Mouse (Mus musculus): ENCODE results near the gene Fopnl. TPM values are rescaled to one million over a fixed set of nuclear protein-coding genes. Genes with fewer than 3 reads are reported as not detected.

Fopnl gene
- total RNA-seq, 4 experiments from 2014 or later, result 46.0 to 50.2 (median 48.7) TPM

- DNase-seq (ENCODE audit: low spot score in 2 of 2), result no peak
Measured at GRCm38 (mm10) chr16:14307373-14307772, 9.8 kb downstream of the Fopnl start.

GRCm38 (mm10) chr16:14306451-14306850 is 10.8 kb downstream of the Fopnl start:
- DNase-seq (ENCODE audit: low spot score in 2 of 2), result no peak

DNA sequence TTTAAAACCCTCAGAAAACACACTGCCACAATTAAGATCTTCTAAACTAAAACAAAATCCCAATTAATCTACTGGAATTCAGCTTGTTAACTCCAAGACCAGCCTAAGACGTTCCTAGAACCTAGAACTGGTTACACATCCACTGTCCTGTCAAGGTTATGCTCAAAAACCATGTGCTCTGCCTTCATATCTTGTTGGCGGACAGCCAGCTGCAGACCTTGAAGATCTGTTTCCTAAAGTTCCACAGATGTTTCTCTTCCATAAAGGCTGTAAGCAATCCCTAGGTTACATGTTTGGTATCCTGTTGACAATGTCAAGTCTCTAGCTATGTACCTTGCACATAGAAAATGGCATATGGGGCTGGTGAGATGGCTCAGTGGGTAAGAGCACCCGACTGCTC is 12.4 kb downstream of the Fopnl start:
- no peak for DNase-seq (ENCODE audit: low spot score in 2 of 2)

GRCm38 (mm10) chr16:14303676-14304075 is 13.5 kb downstream of the Fopnl start:
- DNase-seq (ENCODE audit: low spot score in 2 of 2), result no peak

- no peak for DNase-seq (ENCODE audit: low spot score in 2 of 2)
Measured at GRCm38 (mm10) chr16:14303148-14303547, 14.1 kb downstream of the Fopnl start.

DNA sequence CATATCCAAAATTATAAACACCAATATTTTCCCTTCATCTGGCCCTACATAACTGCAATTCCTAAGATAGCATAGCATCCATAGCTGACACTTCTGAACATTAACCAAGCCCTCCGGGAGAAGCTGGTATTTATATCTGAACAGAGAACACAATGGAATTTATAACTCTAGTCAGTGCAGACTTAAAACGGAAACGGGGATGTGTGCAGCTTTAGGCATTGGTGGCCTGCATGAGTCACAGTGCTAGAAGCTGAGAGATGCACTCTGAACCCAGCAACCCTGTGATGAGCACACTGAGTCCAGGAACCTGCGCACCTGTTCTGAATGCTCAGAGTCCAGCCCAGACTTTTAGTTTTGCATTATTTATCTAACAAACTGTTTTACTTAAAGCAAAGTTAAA is 18.7 kb downstream of the Fopnl start:
- DNase-seq (ENCODE audit: low spot score in 2 of 2), result no peak

- no peak for DNase-seq (ENCODE audit: low spot score in 2 of 2)
Measured at GRCm38 (mm10) chr16:14297746-14298145, 19.5 kb downstream of the Fopnl start.

DNA sequence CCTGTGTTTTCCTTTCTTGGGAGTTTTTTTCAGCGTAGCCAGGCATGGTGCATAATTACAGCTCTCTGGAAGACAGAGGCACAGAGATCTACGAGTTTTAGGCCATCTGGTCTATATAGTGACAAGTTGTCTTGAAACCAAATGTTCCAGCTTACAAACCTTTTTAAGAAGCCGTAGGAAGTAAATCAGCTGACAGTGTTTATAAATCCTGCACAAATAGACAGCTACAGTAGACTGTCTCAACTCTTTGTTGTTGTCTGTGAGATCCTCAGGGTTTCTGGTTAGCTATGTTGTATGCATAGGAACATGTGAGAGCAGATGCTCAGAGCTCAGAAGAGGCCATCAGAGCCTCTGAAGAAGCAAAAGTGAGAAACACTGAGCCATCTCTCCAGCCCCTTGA is 20.1 kb downstream of the Fopnl start:
- DNase-seq (ENCODE audit: low spot score in 2 of 2), result no peak

DNA sequence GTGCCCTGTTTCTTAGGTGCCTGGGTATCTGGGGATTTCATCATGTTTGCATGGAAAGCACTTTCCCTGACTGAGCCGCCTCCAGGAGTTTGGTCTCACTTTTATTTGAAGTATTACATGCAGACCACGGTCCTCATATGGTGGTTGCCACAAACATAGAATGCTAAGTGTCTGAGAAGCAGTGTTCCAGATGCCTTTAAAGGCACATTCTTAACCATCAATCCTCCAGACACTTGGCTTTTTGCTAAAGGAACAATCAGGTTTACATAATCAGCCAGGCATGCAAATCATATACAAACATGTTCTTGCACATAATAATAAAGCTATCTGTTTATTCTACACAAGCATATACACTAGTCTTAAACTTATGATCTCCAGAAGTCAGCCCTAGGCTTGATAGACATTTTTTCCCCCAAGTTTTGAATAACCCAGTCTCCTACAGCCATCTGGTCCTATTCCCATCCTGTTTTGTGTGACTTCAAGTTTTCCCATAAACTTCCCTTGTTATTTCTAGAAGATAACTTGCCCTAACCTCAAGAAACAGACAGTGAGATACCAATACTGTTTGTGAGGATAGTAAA is 20.6 kb downstream of the Fopnl start:
- DNase-seq (ENCODE audit: low spot score in 2 of 2), result no peak

DNA sequence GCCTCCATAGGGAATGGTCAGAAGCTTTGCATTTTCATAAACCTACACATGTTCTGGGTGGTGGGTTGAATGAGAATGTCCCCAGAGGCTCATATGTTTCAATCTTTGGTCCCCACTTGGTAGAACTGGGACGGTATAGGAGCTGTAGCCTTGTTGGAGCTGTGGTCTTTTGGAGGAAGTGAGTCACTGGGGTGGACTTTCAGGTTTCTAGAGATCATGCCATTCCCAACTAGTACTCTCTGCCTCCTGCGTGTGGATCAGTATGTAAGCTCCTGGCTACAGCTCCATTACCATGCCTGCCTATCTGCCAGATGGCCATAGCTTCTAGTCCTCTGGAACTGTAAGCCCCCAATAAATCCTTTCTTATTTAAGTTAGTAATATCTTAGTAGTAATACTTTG is 21.9 kb downstream of the Fopnl start:
- no peak for DNase-seq (ENCODE audit: low spot score in 2 of 2)

DNA sequence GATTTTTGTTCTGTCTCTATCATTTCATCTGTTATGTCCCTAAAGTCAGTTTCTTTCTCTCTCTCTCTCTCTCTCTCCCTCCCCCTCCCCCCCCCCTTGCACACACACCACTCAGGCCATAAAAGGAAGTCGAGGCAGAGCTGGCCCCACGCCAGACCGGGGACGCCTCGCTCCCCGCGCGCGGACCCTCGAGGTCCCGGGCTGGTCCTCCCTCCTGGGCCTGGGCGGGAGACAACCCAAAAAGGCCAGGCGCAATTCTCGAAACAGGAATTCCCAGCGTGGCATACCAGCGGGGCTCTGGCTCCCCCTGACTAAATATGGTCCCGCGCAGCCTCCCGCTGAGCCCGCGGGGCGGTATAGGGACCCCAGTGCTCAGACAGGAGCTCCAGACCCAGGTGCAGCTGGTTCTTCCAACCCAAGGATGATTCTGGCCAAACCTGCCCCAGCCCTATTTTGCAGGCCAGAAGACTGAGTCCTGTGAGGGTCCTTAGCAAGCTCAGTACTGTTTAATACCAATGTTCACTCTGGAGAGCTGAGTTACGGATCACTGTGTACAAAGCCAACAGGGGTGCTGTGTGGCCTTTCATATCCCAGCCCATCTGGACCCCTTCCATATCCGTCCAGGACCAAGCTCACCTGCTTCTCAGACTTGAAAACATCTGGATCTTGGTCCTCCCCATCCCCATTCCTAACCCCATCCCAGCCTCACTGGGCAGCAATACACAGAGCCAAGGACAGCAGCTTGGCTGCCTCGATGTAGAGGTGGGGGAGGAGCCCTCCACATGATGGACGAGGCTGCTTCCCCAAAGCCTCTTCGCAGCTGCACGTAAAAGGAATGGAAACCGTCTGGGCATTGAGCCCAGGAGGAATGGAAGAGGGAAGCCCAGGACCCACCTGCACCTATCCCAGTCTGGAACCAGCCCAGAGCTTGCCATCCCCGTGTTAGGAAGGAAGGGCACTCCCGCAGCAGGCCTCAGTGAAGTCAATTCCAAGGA is 24.7 kb downstream of the Fopnl start:
- DNase-seq (ENCODE audit: low spot score in 2 of 2), result no peak

DNA sequence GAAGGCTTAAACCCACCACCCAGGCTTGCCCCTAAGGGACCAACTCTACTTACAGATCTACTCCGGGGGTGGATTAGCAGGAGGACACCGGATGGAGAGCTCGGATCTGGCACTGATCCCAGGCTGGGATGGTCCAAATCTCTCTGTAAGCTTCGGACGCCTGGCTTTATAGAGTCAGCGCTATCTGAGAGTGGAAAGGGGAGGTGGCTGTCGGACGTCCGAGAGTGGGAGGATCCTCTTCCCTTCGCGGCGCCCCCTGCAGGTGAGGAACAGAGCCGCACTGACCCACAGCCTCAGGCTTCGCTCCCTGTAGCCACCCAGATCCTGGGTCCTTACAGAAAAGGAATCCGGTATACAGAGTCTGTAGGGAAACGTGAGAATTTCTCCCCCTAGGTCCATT is 26.0 kb downstream of the Fopnl start, which contains the start of gene Myh11:
TSS of gene Myh11 (minus strand) at position 150 of the 400 bp plus-strand sequence.
- peak in 1 of 2 experiments; percentile 27 for DNase-seq (ENCODE audit: low spot score in 2 of 2)

- no peak for DNase-seq (ENCODE audit: low spot score in 2 of 2)
Measured at GRCm38 (mm10) chr16:14272374-14272965, 44.7 kb downstream of the Fopnl start.

GRCm38 (mm10) chr16:14265203-14265920 is 51.8 kb downstream of the Fopnl start:
- DNase-seq (ENCODE audit: low spot score in 2 of 2), result no peak

- DNase-seq (ENCODE audit: low spot score in 2 of 2), result no peak
Measured at GRCm38 (mm10) chr16:14264504-14264903, 52.7 kb downstream of the Fopnl start.

- no peak for DNase-seq (ENCODE audit: low spot score in 2 of 2)
Measured at GRCm38 (mm10) chr16:14263241-14263640, 54.0 kb downstream of the Fopnl start.

- DNase-seq (ENCODE audit: low spot score in 2 of 2), result no peak
Measured at GRCm38 (mm10) chr16:14262410-14262809, 54.8 kb downstream of the Fopnl start.

DNA sequence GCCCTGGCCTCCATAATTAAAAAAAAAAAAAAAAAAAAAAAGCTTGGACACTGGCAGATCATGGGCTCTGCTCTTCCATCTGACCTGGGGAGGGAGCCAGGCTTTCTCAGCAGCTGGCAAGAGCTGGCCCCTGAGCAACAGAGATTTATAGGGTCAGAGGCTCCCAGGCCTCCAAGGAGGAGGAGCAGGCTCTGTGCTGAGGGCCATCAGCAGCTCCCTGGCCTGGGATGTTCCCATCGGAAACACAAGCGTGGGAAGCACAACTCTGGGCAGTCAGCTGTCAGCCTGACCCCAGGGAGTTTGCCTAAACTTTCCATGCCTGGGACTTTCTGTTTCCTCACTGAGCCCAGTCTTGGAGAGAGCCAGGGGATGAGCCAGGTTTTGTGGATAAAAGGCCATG is 58.3 kb downstream of the Fopnl start:
- no peak for DNase-seq (ENCODE audit: low spot score in 2 of 2)

DNA sequence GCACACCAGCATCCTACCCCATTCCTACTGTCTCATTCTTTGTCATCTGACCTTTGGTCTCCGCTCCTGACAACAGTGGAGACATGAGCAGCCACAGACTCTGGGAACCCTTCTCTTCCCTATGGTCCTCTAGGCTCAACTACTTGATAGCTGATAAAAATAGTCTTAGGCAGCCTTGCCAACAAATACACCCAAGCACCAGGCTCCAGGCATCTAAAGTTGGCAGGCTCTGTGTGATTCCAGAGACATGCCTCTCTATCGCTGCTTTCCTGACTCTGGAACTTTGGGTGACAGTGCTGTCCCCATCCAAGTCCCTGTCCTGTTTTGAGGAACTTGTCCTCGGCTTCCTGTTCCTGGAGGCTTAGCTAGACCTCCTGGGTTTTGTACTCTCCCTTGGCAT is 63.6 kb downstream of the Fopnl start:
- peak in 1 of 2 experiments; percentile 15 for DNase-seq (ENCODE audit: low spot score in 2 of 2)

DNA sequence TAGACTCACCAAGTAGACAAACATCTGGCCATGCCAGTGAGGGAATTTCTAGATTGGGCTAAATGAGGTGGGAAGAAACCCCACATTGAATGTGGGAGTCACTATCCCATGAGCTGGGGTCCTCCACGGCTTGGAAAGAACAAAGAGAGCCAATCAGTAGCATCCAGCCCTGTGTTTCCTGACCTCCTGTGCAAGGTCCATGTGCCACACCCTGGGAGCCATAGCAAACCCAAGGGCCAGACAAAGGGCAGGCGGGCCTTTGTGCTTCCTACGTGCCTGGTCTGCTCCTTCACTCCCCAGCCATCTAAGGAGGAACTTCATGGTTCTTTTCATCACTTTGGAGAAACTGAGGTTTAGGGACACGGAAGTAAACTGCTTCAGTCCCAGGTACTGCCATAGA is 64.3 kb downstream of the Fopnl start:
- DNase-seq (ENCODE audit: low spot score in 2 of 2), result no peak

DNA sequence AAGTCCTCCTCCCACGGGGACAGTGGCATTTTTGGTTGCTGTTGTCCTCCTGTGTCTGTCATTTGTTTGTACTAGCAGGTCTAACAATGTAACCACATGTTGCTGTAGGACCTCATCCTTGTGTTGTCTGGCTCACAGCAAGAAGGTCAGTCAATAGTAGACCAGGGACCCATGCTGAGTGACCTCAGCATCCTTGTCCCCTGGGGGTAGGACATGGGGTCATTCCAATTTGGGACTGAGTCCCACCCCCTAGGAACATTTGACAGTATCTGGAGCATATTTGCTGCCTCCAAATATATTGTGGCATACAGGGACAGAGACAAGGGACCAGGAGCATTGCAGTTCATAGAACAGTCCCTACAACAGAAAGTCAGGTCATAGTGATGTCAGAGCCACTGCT is 67.3 kb downstream of the Fopnl start:
- no peak for DNase-seq (ENCODE audit: low spot score in 2 of 2)

Measured in layer of hippocampus, adult 8-10 months (tissue).